Mouse (Mus musculus) left cerebral cortex, postnatal 14 days (tissue): Measurements from ENCODE around the gene Wdr35. TPM values are rescaled to one million over a fixed set of nuclear protein-coding genes. Genes with fewer than 3 reads are reported as not detected.

Experiments
- DNase-seq, 2 experiments: peaks; one replicate each; pipeline ENCODE4 v3.0.0; 2021 to 2022; ENCODE audit warnings: low spot score in 2 of 2, mixed read lengths in 1 of 2
- intact Hi-C: fragments of 180-260 bp; cut with DNase I; formaldehyde crosslinking; loops from one replicate; pipeline ENCODE4 v1.15.1; 2025
- total RNA-seq, 2 experiments: library from RNA; stranded (reverse); gene quantifications; 2 replicates each; pipeline ENCODE4 v1.2.3; 2021

The Wdr35 gene
- total RNA-seq, 2 experiments from 2014 or later, result 41.3 to 43.9 TPM

GRCm38 (mm10) chr12:9042316-9042715, 68.6 kb downstream of the Wdr35 start:
- DNase-seq, result no peak
- intact Hi-C loops, result no loop called here

- intact Hi-C loops, result no loop called here
Observed at GRCm38 (mm10) chr12:9042759-9043158, 69.1 kb downstream of the Wdr35 start.

GRCm38 (mm10) chr12:9044666-9045065, 71.0 kb downstream of the Wdr35 start:
- no peak for DNase-seq
- intact Hi-C loops, result no loop called here

More at GRCm38 (mm10) chr12:9042759-9043158, 69.1 kb downstream of the Wdr35 start:
- no peak for DNase-seq

GRCm38 (mm10) chr12:9046674-9047073, 73.0 kb downstream of the Wdr35 start:
- intact Hi-C loops, result no loop called here
- no peak for DNase-seq

GRCm38 (mm10) chr12:9048090-9048489, 74.4 kb downstream of the Wdr35 start:
- DNase-seq, result no peak
- intact Hi-C loops, result no loop called here

- DNase-seq, result no peak
- intact Hi-C loops, result loop anchor here (5.0 kb wide), 1 partner anchor 516 kb away; no protein-coding TSS in a partner anchor
Observed at GRCm38 (mm10) chr12:9050824-9051223, 77.1 kb downstream of the Wdr35 start.

- DNase-seq, result peak; percentile 73 to 86
- intact Hi-C loops, result loop anchor here (1.0 to 5.0 kb wide), 5 partner anchors 515 to 1537 kb away; no protein-coding TSS in a partner anchor
Observed at GRCm38 (mm10) chr12:9052075-9052829, 78.6 kb downstream of the Wdr35 start.

GRCm38 (mm10) chr12:9053345-9053744, 79.7 kb downstream of the Wdr35 start:
- no peak for DNase-seq

GRCm38 (mm10) chr12:9054012-9054411, 80.3 kb downstream of the Wdr35 start:
- intact Hi-C loops, result loop anchor here (5.0 kb wide), 1 partner anchor 513 kb away; no protein-coding TSS in a partner anchor
- DNase-seq, result no peak

More at GRCm38 (mm10) chr12:9053345-9053744, 79.7 kb downstream of the Wdr35 start:
- intact Hi-C loops, result loop anchor here (2.0 to 5.0 kb wide), 2 partner anchors 514 to 1483 kb away; no protein-coding TSS in a partner anchor

- intact Hi-C loops, result no loop called here
- DNase-seq, result no peak
Observed at GRCm38 (mm10) chr12:9055269-9055668, 81.6 kb downstream of the Wdr35 start.

GRCm38 (mm10) chr12:9059502-9059901, 85.8 kb downstream of the Wdr35 start:
- no peak for DNase-seq
- intact Hi-C loops, result no loop called here

GRCm38 (mm10) chr12:9059965-9060364, 86.3 kb downstream of the Wdr35 start:
- DNase-seq, result no peak
- intact Hi-C loops, result no loop called here

- intact Hi-C loops, result no loop called here
- no peak for DNase-seq
Observed at GRCm38 (mm10) chr12:9063611-9064010, 89.9 kb downstream of the Wdr35 start.

GRCm38 (mm10) chr12:9071058-9071457, 97.4 kb downstream of the Wdr35 start:
- no peak for DNase-seq
- intact Hi-C loops, result no loop called here

- intact Hi-C loops, result no loop called here
- no peak for DNase-seq
Observed at GRCm38 (mm10) chr12:9071493-9071892, 97.8 kb downstream of the Wdr35 start.

GRCm38 (mm10) chr12:9077554-9078125, 103.9 kb downstream of the Wdr35 start:
- intact Hi-C loops, result no loop called here
- DNase-seq, result no peak

Other genes starting within 250 kb of the Wdr35 start
- gene Sdc1, start 202.6 kb upstream of the Wdr35 start, total RNA-seq, result 1 to 10 TPM; 2.0 to 2.4 TPM
- gene Laptm4a, start 52.2 kb upstream of the Wdr35 start, total RNA-seq, result 100 to 1,000 TPM; 179 to 188 TPM
- gene Matn3, start 26.0 kb upstream of the Wdr35 start, total RNA-seq, result under 1 TPM; 0.17 to 0.22 TPM
- gene Ttc32, start 56.1 kb downstream of the Wdr35 start, total RNA-seq, result 1 to 10 TPM; 3.1 to 4.3 TPM